Mouse (Mus musculus): ENCODE data around the gene Ssh2. TPM values are rescaled to one million over a fixed set of nuclear protein-coding genes. Genes with fewer than 3 reads are reported as not detected.

Ssh2 gene
- total RNA-seq, 2 experiments from 2014 or later: 40.5 to 42.8 TPM

GRCm38 (mm10) chr11:77471407-77471806 is 255.3 kb downstream of the Ssh2 start:
- DNase-seq (ENCODE audit: low spot score in 2 of 2): no peak
- intact Hi-C loops (cut with DNase I): no loop called here

- no peak for DNase-seq (ENCODE audit: low spot score in 2 of 2)
- intact Hi-C loops (cut with DNase I): no loop called here
Observed at GRCm38 (mm10) chr11:77472775-77473174, 256.7 kb downstream of the Ssh2 start.

- intact Hi-C loops (cut with DNase I): no loop called here
- no peak for DNase-seq (ENCODE audit: low spot score in 2 of 2)
Observed at GRCm38 (mm10) chr11:77476216-77476615, 260.1 kb downstream of the Ssh2 start.

GRCm38 (mm10) chr11:77476895-77477294 is 260.8 kb downstream of the Ssh2 start:
- intact Hi-C loops (cut with DNase I): no loop called here
- DNase-seq (ENCODE audit: low spot score in 2 of 2): no peak

DNA sequence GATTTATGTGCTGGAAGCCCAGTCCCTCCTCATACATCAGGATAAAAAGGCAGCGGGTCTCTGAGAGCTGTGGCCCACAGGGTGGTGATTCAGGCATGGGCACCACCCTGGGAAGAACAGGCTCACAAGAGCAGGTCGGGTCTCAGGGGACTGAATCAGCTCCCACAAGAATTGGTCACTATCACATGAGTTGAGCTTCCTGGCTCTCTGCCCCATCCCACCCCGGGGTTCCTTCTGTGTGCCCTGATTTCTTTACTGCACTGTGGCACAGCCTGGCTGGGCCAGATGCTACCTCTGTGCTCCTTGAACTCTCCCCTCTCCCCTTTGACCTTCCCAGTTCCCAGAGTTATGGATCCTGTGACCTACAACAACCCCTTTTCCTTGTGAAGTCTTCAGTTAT is 267.0 kb downstream of the Ssh2 start:
- no peak for DNase-seq (ENCODE audit: low spot score in 2 of 2)
- intact Hi-C loops (cut with DNase I): no loop called here

DNA sequence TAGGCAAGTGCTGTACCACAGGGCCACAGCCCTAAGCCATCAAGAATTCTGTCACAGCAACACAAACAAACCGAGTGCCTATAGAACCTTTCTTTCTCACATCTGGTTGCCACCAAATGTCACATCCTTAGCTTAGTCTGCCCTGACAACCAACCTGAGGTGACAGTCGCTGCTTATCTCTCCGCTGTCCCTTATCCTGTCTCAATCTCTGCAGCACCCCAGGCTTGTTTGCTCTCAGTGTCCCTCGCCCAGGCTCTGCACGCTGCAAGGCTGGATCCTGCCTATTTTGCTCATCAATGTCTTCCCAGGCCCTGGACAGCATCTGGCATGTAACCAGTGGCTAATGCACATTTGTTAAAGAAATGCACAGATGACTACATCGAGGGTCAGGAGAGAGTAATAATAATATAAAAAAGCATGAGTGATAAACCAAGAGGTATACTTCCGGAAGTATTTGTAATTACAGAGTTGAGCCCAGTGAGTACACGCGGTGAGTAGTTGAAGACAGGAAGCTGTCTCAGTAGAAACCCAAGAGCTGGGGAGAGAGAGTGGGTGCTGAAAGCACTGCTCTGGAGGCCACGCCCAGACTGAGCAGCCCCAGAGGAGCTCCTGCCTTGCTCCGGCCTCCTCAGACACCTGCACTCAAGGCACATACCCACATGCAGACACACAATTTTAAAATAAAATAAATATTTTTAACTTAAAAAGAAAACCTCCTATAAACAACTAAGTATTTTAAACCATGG is 267.6 kb downstream of the Ssh2 start:
- intact Hi-C loops (cut with DNase I): no loop called here
- DNase-seq (ENCODE audit: low spot score in 2 of 2): no peak

DNA sequence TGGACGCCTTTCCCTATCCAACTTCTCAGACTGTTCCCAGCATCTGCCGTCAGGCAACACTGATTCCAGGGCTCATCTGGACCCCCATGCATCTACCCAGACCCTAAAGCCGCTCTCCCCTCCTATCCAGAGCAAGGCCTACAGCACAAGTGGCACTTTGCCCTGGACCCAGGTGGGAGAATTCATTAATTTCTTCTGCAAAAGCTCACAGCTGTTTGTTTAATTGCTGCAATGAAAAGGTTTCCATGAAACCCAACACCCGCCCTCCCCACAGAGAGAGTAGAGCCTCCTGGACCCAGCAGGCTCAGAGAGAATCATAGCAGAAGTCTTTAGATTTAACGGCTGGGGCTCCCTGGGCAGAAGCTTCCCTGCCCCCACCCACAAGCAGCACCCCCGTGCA is 269.1 kb downstream of the Ssh2 start:
- no peak for DNase-seq (ENCODE audit: low spot score in 2 of 2)
- intact Hi-C loops (cut with DNase I): no loop called here

GRCm38 (mm10) chr11:77486798-77487197 is 270.7 kb downstream of the Ssh2 start:
- intact Hi-C loops (cut with DNase I): no loop called here
- peak; percentile 51 to 66 for DNase-seq (ENCODE audit: low spot score in 2 of 2)

DNA sequence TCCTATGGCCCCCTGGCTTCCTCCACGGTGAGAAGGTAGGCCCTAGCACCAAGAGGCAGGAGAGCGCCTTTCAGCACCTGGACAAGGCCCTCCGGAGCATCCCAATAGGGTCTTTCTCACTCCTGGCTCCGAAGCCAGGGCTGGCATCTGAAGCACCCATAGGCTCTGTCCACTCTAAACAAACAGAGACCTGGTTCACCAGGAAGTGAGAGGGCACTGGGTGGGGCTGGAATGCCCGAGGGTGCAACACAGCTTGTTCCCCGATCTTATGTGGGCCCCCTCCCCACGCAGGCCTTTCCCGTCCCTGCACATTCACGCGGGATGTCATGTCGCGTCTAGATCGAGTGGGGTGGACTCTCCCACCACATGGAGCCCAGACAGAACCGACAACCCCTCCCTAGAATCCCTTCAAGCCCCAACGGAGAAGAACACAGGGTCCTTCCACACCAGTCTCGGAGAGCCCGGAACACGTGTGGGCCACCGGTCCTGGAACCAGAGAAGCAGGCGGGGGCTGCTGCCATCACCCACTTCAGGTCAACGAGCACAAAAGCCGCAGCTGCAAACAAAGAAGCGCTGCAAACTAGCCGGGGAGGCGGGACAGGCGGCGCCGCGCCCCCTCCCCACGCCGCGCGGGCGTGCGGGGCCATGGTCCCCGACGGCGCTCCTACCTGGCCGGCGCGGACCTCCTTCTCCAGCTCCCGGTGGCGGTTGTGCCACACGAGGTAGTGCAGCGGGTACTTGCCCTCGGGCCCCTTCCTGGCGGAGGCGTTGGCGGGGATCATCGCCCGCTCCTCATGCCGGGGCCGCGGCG is 272.9 kb downstream of the Ssh2 start:
- intact Hi-C loops (cut with DNase I): no loop called here
- no peak for DNase-seq (ENCODE audit: low spot score in 2 of 2)

- intact Hi-C loops (cut with DNase I): loop anchor here (5.0 kb wide), 1 partner anchor 138 kb away; no protein-coding TSS in a partner anchor
Observed at GRCm38 (mm10) chr11:77489591-77490235, 273.6 kb downstream of the Ssh2 start, which contains the start of gene Ankrd13b. Ankrd13b (minus strand) TSS chr11:77489678.

GRCm38 (mm10) chr11:77490451-77490850 is 274.4 kb downstream of the Ssh2 start:
- intact Hi-C loops (cut with DNase I): loop anchor here (5.0 kb wide), 1 partner anchor 137 kb away; no protein-coding TSS in a partner anchor
- DNase-seq (ENCODE audit: low spot score in 2 of 2): peak in 1 of 2 experiments; percentile 40

More at GRCm38 (mm10) chr11:77489591-77490235, 273.6 kb downstream of the Ssh2 start, which contains the start of gene Ankrd13b:
- peak in 1 of 2 experiments; percentile 80 for DNase-seq (ENCODE audit: low spot score in 2 of 2)

DNA sequence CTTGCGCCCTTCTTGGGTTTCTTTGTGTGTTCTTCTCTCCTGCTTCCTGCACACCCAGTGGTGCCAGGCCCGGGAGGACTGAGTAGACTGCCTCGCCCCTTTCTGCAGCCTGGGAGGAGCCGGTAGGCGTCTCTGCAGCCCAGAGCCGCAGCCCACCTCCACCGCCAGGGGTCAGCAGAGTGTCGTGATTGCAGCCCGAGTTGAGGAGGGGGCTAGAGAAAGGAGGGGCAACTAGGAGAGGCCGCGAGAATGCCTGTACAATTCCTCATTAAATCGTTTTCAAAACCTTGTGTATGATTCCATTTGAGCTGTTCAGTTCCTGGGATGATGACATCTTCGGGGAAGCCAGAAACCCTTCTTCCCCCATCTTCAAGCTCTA is 275.0 kb downstream of the Ssh2 start:
- intact Hi-C loops (cut with DNase I): loop anchor here (5.0 kb wide), 1 partner anchor 136 kb away; no protein-coding TSS in a partner anchor
- peak; percentile 94 to 96 for DNase-seq (ENCODE audit: low spot score in 2 of 2)

DNA sequence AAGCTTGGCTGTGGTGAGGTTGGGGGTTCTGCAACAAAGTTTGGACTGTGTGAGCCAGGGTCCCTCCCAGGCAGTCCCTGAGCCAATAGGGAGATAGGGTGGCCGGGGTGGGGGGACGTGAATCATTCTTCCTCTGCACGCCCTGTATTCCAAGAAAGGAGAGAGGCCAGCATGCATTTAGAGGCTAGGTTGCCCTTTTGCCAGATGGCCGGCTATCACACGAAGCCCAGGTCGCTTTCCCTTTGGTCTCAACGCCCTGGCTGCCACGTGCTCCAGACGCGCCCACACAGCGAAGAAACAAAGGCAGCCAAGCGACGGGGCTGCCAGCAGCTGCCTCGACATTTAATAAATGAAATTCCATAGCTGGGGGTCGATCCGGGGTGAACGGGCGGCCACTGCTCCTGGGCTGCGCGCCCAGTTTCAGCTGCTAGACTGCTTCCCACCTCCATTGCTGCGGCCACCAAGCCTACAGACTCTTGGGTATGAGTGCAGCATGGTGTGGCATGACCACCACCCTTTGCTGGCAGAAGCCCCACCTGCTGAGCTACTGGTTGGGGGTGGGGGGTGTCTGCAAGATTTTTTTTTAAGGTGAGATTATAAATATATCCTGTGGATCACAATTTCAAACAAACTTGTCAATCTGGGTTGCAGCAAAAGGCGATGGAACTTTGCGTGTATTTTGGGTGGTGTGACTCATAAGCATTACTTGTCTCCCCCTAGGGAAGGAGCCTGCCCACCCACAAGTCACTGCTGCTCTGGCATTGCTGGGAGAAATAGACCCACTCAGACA is 275.6 kb downstream of the Ssh2 start:
- peak; percentile 62 to 78 for DNase-seq (ENCODE audit: low spot score in 2 of 2)
- intact Hi-C loops (cut with DNase I): loop anchor here (5.0 kb wide), 1 partner anchor 136 kb away; no protein-coding TSS in a partner anchor

DNA sequence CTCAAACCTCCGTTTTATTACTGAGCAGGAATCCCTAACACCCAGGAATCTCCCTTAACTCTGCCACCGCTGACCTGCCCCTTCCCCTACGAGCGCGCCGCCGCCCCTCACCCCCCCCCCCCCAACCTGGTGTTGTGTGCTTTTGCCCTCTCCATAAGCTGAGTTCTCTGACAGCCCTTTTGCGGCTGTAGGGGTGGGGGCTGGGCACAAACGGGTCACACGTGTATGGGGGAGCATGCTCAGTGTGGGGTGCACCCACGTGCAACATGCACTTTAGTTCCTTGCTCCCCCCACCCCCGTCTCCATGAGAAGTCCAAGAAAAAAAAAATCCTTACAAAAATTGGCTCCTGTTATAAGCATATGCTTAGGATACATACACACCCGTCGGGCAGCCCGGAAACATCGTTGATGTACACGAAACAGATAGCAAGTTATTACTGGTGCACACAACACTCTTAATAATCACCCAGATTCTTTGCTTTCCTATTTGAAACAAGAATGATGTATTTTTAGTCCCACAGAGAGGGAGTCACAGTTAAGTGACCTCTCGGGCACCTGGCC is 276.3 kb downstream of the Ssh2 start:
- DNase-seq (ENCODE audit: low spot score in 2 of 2): peak; percentile 65 to 80
- intact Hi-C loops (cut with DNase I): loop anchor here (5.0 kb wide), 1 partner anchor 135 kb away; no protein-coding TSS in a partner anchor

GRCm38 (mm10) chr11:77492911-77493332 is 276.8 kb downstream of the Ssh2 start:
- peak; percentile 89 to 93 for DNase-seq (ENCODE audit: low spot score in 2 of 2)
- intact Hi-C loops (cut with DNase I): loop anchor here (5.0 kb wide), 1 partner anchor 134 kb away; no protein-coding TSS in a partner anchor

GRCm38 (mm10) chr11:77493512-77494343 is 277.6 kb downstream of the Ssh2 start, which contains the start of gene Git1:
Git1 (plus strand) TSS chr11:77493562.
- peak in 1 of 2 experiments; percentile 56 for DNase-seq (ENCODE audit: low spot score in 2 of 2)
- intact Hi-C loops (cut with DNase I): loop anchor here (5.0 kb wide), 1 partner anchor 134 kb away; no protein-coding TSS in a partner anchor

DNA sequence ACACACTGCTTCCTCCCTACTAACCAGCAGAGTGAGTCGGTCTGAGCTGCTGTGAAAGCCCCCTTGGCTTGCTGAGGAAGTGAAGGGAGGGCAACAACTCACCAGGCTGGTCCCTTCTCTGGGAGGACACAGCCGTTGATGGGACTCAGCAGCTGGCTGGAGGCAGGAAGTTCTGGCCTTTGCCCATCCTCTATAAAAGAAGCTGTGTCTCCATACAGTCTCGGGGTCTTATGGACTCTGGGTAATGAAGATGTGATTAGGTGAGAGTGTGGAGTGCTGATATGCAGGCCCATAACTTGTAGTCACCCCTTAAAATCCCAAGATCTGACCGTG is 278.2 kb downstream of the Ssh2 start:
- intact Hi-C loops (cut with DNase I): loop anchor here (5.0 kb wide), 1 partner anchor 133 kb away; no protein-coding TSS in a partner anchor
- no peak for DNase-seq (ENCODE audit: low spot score in 2 of 2)
